Mouse (Mus musculus) heart, embryonic 13.5 days (tissue): Measurements from ENCODE around the gene Rasgef1a. TPM values are rescaled to one million over a fixed set of nuclear protein-coding genes. Genes with fewer than 3 reads are reported as not detected.

ENCODE experiments used
- ATAC-seq: fragments of 200-750 bp; cut with Nextera tagmentation; 2 replicates; pipeline ENCODE4 v1.8.0; 2017; ENCODE audit warnings: moderate TSS enrichment; ENCODE audit not compliant: insufficient number of reproducible peaks, low FRiP score, low TSS enrichment; ENCODE audit errors: extremely low read depth
- H3K27ac ChIP-seq: fragments of 300-500 bp; sonication (generic); replicated peaks from 2 replicates; pipeline ENCODE4 v1.5.1; 2015; ENCODE audit warnings: moderate library complexity, mild to moderate bottlenecking, inconsistent platforms
- H3K27me3 ChIP-seq: fragments of 300-500 bp; sonication (generic); replicated peaks from 2 replicates; pipeline ENCODE4 v1.6.1; 2015; ENCODE audit warnings: mild to moderate bottlenecking, inconsistent platforms
- H3K36me3 ChIP-seq: fragments of 300-500 bp; sonication (generic); 2 replicates; pipeline ENCODE4 v1.6.1; 2015; ENCODE audit warnings: mild to moderate bottlenecking, inconsistent platforms
- H3K4me1 ChIP-seq: fragments of 300-500 bp; sonication (generic); 2 replicates; pipeline ENCODE4 v1.6.1; 2015; ENCODE audit warnings: inconsistent platforms
- H3K4me2 ChIP-seq: fragments of 300-500 bp; sonication (generic); 2 replicates; pipeline ENCODE4 v1.6.1; 2015; ENCODE audit warnings: inconsistent platforms, mild to moderate bottlenecking, moderate library complexity
- H3K4me3 ChIP-seq: fragments of 300-500 bp; sonication (generic); 2 replicates; pipeline ENCODE4 v1.5.1; 2015; ENCODE audit warnings: moderate library complexity, mild to moderate bottlenecking, inconsistent platforms
- H3K9ac ChIP-seq: fragments of 300-500 bp; sonication (generic); 2 replicates; pipeline ENCODE4 v1.6.1; 2015; ENCODE audit warnings: inconsistent platforms, mild to moderate bottlenecking, moderate library complexity
- H3K9me3 ChIP-seq: fragments of 300-500 bp; sonication (generic); 2 replicates; pipeline ENCODE4 v1.6.1; 2016; ENCODE audit warnings: inconsistent platforms
- WGBS: fragments of 180-500 bp; shearing (Covaris S2); methylation state at CpG from one replicate; pipeline ENCODE4 v1.1.7; 2015; ENCODE audit warnings: mixed read lengths; 5-methylcytosine and 5-hydroxymethylcytosine counted together
- polyA plus RNA-seq: library from polyadenylated mRNA; unstranded; fragments of >200 nt; fragmentation: Nextera tagmentation; extraction: Ambion mirVana; gene quantifications from 2 replicates; pipeline ENCODE4 v1.2.1, GENCODE M21; 2015

Gene Rasgef1a
- polyA plus RNA-seq, 1 experiment from 2014 or later, result 0.32 TPM

DNA sequence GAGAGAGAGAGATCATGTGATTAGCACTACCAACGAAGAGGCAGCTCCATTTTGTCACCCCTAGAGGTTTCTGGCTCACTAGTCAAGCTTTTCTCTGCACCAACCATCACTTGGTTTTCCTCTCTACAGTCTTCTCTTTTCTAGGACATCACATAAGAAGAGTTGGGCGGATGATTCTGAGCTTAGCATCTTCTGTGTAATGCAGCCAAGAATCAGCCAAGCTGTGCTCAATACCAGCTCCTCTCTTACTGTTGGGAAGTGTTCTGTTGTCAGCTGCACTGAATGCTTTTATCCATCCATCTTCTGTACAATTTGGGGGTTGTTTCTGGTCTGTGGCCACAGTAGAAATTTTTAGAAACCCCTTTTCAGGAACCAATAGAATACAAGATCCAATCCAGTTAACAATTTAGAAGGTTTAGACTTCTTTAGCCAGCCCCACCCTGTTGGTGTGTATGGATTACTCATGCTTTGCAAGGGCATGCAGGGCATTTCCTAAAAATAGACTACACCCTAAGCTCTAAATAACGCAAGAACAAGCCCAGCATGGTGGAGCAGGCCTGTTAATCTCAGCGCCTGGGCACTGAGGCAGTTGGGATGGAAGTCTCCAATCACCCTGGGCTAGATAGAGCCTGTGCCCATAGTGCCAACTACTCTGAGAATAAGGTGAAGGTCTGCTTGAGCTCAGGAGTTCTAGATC, 3.2 kb upstream of the Rasgef1a start:
- H3K9me3 ChIP-seq, result no peaks in the 10 kb centered on the region
- no peak overlapping the region for H3K9ac ChIP-seq
- 51% methylated on average over 4 of the region's 4 CpGs for WGBS
- H3K27me3 ChIP-seq, result peaks cover 44% of the 10 kb centered on the region
- no peak overlapping the region for H3K4me2 ChIP-seq
- no peak overlapping the region for H3K4me3 ChIP-seq
- ATAC-seq, result no peak
- no peak overlapping the region for H3K27ac ChIP-seq
- no peaks in the 10 kb centered on the region for H3K36me3 ChIP-seq
- H3K4me1 ChIP-seq, result peaks cover 14% of the 10 kb centered on the region

DNA sequence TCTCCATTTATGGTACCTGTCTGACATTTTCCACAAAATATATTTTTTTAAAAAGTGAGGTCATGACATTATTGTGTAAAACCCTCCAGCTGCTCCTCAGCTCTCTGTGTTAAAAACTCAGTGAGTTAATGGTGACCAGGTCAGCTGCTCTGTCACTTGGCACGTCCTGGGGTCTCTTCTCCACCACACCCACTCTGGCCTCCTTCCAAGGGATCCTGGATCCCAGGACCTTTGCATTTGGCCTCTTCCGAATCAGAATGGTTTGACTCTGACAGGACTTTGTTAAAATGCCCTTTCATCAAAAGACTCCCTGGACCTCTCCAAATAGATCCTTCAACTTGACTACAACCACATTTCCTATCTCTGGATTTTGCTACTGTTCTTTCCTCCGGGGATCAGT, 982 bp upstream of the Rasgef1a start:
- H3K4me3 ChIP-seq, result no peak overlapping the region
- H3K9me3 ChIP-seq, result no peaks in the 10 kb centered on the region
- no peaks in the 10 kb centered on the region for H3K36me3 ChIP-seq
- H3K4me2 ChIP-seq, result no peak overlapping the region
- no peak overlapping the region for H3K9ac ChIP-seq
- H3K4me1 ChIP-seq, result peaks cover 14% of the 10 kb centered on the region
- peaks cover 57% of the 10 kb centered on the region for H3K27me3 ChIP-seq
- ATAC-seq, result no peak
- no peak overlapping the region for H3K27ac ChIP-seq
- 68% methylated on average over 3 of the region's 3 CpGs for WGBS

DNA sequence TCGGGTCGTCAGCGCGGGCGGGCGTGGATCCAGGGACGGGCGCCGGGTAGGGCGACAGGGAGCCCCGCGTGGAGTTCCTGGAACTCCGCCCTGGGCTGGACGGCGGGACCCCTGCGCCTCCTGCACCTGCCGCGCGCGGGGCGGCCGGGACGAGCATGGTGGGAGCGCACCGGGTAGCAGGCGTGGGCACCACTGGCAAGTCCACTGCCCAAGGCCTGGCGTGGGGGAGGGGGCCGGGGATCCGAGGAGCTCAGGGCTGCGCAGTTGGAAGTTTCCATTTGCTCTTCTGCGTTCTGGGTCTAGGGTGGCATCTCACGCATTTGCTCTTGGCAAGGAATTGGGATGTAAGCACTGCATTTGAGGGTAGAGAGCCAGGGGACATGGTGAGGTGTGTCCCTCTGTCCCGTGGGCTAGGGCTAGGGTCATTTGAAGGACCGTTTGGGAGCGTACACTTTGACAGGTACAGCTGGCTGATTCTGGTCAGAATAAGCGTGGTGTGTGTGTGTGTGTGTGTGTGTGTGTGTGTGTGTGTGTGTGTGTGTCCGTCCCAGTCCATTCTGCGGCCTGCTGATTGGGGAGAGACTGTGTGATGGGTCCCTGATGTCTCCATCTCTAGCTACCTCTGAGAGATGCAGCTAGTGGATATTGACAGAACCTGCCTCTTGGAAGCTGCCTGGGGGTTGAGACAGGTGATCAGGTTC, 528 bp downstream of the Rasgef1a start:
- Histone ChIP-seq H3K27me3 (peaks cover 72% of the 10 kb centered on the region), H3K4me3 (peak overlapping the region; percentile 57), H3K36me3 (no peaks in the 10 kb centered on the region), H3K4me2 (peak overlapping the region; percentile 84), H3K4me1 (peaks cover 14% of the 10 kb centered on the region), H3K9ac (peak overlapping the region; percentile 74), H3K9me3 (no peaks in the 10 kb centered on the region), H3K27ac (no peak overlapping the region)
- WGBS, result 8% methylated on average over 38 of the region's 38 CpGs
- no peak for ATAC-seq

DNA sequence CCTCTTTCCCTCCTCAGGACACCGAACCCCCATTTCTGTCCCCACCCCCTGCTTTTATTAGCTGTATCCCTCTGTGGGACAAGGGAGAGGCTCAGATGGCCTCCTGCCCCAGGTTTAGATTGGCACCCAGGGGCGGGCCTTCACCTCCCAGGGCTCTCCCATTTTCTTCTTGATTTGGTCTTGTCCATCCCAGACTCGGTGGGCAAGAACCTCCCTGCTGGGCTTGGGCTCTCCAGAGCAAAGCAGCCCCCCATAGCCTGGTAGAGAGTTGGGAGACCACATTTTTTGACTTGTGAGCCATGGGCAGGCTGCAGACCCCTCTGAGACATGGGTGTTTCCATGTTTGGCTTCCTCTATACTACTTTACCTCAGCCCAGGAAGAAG, 1.1 kb downstream of the Rasgef1a start:
- no peak for ATAC-seq
- no peaks in the 10 kb centered on the region for H3K36me3 ChIP-seq
- no peak overlapping the region for H3K27ac ChIP-seq
- H3K27me3 ChIP-seq, result peaks cover 78% of the 10 kb centered on the region
- no peaks in the 10 kb centered on the region for H3K9me3 ChIP-seq
- peaks cover 14% of the 10 kb centered on the region for H3K4me1 ChIP-seq
- H3K9ac ChIP-seq, result no peak overlapping the region
- H3K4me2 ChIP-seq, result no peak overlapping the region
- 68% methylated on average over 3 of the region's 3 CpGs for WGBS
- no peak overlapping the region for H3K4me3 ChIP-seq

DNA sequence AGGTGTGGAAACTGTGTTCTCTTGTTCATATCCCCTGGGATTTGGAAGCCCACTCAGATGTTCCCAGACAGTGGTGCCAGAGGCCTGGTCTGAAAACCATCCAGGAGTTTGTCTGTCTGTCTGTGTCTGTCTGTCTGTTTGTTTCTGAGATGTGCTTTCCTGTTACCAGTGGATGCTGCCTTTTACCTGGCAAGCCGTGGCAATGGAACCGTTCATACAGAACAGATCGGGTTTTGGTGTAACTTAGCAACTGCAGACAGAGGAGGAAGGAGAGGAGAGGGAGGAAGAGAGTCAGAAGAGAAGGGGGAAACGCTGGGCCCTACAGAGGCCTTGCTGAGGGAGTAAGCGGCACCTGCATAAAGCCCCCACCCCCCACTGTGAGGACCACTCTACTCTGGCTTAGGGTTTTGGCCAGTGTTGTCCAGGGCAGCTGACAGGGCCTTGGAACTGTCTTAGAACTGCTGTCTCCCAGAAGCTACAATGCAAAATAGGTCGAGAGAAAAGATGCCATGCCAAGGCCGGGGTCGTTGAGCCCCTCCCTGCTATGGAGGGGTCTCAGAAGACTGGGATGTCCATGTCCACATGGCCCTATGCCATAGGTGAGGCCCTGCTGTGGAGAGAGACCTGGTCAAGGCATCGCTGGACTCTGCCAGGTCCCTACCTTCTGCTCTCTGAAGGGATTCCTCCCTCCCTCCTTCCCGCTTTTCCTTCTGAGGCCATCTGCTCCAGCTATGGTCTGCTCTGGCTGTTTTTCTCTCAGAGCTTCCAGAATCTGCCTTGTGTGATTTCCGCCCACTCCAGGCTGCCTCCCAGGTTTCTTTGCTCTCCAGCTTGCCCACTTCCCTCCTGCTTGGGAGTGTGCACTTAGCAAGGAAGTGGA, 2.0 kb downstream of the Rasgef1a start:
- Histone ChIP-seq H3K9me3 (no peaks in the 10 kb centered on the region), H3K27ac (no peak overlapping the region), H3K9ac (no peak overlapping the region), H3K4me2 (no peak overlapping the region), H3K36me3 (no peaks in the 10 kb centered on the region), H3K4me1 (peaks cover 9% of the 10 kb centered on the region), H3K4me3 (no peak overlapping the region), H3K27me3 (peaks cover 87% of the 10 kb centered on the region)
- WGBS, result 66% methylated on average over 11 of the region's 11 CpGs
- no peak for ATAC-seq

DNA sequence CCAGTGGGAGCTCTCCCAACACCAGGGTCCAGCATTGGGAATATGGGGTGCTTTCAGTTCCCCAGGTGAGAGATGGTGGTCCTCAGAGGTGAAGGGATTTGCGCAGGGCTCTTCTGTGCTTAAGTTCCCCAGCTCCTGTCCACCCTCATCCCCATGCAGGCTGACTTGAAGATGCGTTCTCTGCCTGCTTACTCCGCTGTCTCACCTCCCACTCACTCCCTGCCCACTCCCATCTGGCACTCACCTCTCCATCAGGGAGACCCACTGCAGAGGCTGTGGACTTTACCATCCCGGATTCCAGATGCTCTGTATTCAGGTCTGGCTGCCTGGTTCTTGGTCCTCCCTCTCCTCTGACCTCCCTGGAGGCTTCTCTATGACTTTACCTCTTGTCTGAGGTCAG, 3.6 kb downstream of the Rasgef1a start:
- no peak overlapping the region for H3K4me2 ChIP-seq
- no peak overlapping the region for H3K27ac ChIP-seq
- H3K4me3 ChIP-seq, result no peak overlapping the region
- no peak for ATAC-seq
- no peaks in the 10 kb centered on the region for H3K36me3 ChIP-seq
- 59% methylated on average over 4 of the region's 4 CpGs for WGBS
- peaks cover 8% of the 10 kb centered on the region for H3K4me1 ChIP-seq
- peaks cover 96% of the 10 kb centered on the region for H3K27me3 ChIP-seq
- H3K9ac ChIP-seq, result no peak overlapping the region
- H3K9me3 ChIP-seq, result no peaks in the 10 kb centered on the region

DNA sequence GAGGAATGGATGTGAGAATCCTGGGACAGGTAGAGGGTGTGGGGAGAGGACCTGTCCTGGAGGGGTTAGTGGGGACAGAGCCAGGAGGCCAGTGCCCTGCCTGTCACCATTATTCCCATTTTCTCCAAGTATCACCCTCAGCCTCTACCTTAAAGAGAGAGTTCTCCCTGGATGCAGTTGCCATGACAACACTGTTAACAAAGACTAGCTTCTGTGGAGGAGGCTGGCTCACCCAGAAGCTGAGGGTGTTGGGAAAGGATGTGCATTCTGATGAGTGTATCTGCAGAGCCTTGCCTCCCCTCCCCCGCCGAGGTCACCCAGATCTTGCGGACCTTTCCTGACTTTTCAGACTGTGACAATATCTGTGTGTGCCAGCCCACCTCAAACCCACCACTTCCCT, 4.7 kb downstream of the Rasgef1a start:
- peaks cover 93% of the 10 kb centered on the region for H3K27me3 ChIP-seq
- H3K4me2 ChIP-seq, result no peak overlapping the region
- H3K9me3 ChIP-seq, result no peaks in the 10 kb centered on the region
- H3K4me3 ChIP-seq, result no peak overlapping the region
- 78% methylated on average over 3 of the region's 3 CpGs for WGBS
- ATAC-seq, result no peak
- H3K4me1 ChIP-seq, result peaks cover 5% of the 10 kb centered on the region
- H3K9ac ChIP-seq, result no peak overlapping the region
- no peak overlapping the region for H3K27ac ChIP-seq
- no peaks in the 10 kb centered on the region for H3K36me3 ChIP-seq

DNA sequence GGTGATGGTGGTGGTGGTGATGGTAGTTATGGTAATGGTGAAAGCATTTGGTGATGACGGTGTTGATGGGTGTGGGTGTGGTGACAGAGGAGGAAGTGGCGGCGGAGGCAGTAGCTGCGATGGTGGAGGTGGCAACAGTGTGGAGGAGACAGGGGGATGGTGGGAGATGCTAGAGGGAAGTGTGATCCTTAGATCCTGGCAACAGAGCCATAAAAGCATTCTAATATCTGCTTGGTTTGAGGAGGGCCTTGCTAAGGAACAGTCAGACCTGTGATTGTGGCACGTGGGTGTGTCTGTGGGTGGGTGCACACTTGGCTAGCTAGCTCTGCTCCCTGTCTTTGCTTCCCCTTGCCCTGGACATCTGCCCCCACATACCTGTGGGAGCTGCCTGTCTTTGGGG, 7.4 kb downstream of the Rasgef1a start:
- Histone ChIP-seq H3K27ac (no peak overlapping the region), H3K9ac (no peak overlapping the region), H3K4me1 (no peaks in the 10 kb centered on the region), H3K4me2 (no peak overlapping the region), H3K4me3 (no peak overlapping the region), H3K36me3 (no peaks in the 10 kb centered on the region), H3K9me3 (no peaks in the 10 kb centered on the region), H3K27me3 (peaks cover 69% of the 10 kb centered on the region)
- ATAC-seq, result no peak
- WGBS, result 32% methylated on average over 5 of the region's 5 CpGs

DNA sequence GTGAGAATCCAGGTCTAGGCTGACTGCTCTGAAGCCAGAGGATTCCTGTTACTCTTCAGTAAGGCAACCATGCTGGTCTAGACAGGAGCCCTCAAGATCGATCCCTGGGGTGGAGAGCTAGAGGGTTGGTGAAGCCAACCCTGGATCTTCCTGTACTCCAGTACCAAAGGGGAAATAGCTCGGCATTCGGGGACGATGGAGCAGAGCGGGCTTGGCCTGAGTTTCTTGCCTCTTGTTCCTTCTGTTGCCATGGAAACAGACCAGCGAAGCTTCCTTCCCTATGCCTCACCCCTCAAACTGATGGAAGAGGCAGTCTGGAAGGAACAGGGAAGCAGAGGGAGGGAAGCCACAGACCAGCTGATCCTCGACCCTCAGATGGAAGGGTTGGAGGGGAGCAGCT, 8.3 kb downstream of the Rasgef1a start:
- Histone ChIP-seq H3K27ac (no peak overlapping the region), H3K36me3 (no peaks in the 10 kb centered on the region), H3K4me2 (no peak overlapping the region), H3K4me1 (no peaks in the 10 kb centered on the region), H3K9me3 (no peaks in the 10 kb centered on the region), H3K4me3 (no peak overlapping the region), H3K27me3 (peaks cover 60% of the 10 kb centered on the region), H3K9ac (no peak overlapping the region)
- WGBS, result 44% methylated on average over 7 of the region's 7 CpGs
- ATAC-seq, result no peak

DNA sequence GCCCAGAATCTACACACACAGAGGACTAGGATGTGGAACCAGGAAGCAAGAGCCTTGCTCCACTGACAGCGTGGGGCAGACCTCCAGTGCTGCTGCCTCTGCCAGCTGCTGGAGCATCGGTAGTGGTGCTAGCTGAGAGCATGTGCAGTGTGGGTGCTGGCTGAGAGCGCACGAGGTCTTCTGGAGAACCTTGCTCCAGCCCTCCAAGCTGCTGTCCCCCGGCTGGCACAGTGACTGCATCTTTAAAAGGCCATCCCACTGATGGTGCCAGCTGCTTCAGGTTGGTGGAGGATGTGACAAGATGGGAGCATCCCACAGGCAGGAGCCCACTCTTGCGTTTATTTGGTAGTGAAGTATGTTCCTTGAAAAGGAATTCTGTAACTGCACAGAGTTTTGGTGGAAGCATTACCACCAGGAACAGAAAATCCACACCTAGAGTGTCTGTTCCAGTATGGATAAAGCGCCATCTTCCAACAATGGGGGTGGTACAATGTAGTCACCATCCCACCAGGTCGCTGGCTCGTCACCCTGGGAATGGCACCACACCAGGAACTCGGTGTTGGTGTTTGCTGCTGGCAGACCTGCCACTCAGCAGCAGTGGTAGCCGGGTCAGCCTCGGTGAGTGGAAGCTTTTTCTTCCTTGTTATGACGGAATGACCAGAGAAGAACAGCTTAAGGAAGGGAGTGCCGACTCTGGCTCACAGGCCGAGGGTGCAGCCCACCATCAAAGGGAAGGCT, 11.8 kb downstream of the Rasgef1a start:
- Histone ChIP-seq H3K27me3 (peaks cover 25% of the 10 kb centered on the region), H3K9ac (no peak overlapping the region), H3K4me3 (no peak overlapping the region), H3K4me2 (no peak overlapping the region), H3K9me3 (no peaks in the 10 kb centered on the region), H3K4me1 (no peaks in the 10 kb centered on the region), H3K36me3 (no peaks in the 10 kb centered on the region), H3K27ac (no peak overlapping the region)
- 57% methylated on average over 15 of the region's 15 CpGs for WGBS
- ATAC-seq, result no peak

DNA sequence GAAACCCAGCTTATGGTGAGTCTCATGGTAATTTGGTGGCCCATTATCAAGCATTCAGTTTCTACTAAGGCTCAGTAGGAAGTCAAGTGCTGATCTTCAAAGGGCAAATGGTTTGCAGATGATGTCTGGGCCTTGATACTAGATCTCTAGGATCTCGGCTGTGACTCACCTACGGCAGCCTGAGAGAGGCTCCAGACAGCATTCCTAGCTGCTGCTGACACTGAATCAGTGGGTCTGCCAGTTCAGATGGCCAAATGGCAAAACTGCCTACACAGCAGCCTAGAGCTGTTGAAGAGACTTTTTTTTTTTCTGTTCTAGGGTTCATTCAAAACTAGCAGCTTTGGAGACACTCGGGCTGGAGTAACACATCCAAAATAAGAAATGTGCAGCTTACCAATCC, 15.8 kb downstream of the Rasgef1a start:
- Histone ChIP-seq H3K4me1 (no peaks in the 10 kb centered on the region), H3K27me3 (0 out of 2 replicates have a peak, but pooled peaks cover 4% of the 10 kb centered on the region), H3K9ac (no peak overlapping the region), H3K4me2 (no peak overlapping the region), H3K4me3 (no peak overlapping the region), H3K9me3 (no peaks in the 10 kb centered on the region), H3K27ac (no peak overlapping the region), H3K36me3 (no peaks in the 10 kb centered on the region)
- ATAC-seq, result no peak
- 82% methylated on average over 3 of the region's 3 CpGs for WGBS
